Mouse (Mus musculus) layer of hippocampus, postnatal 10 days (tissue): ENCODE measurements around the gene Lef1. TPM values are rescaled to one million over a fixed set of nuclear protein-coding genes. Genes with fewer than 3 reads are reported as not detected.

Experiments
- DNase-seq, 2 experiments: peaks; one replicate each; pipeline ENCODE4 v3.0.0; 2021; ENCODE audit warnings: low spot score in 2 of 2
- long read RNA-seq: library from polyadenylated mRNA; stranded (forward); transcript quantifications from one replicate; pipeline ENCODE4 v2.0.0, GENCODE M21; 2023
- total RNA-seq, 2 experiments: library from RNA; stranded (reverse); gene quantifications; 2 replicates each; pipeline ENCODE4 v1.2.3; 2021

Gene Lef1
- 1 to 10 TPM; 7.4 to 8.8 TPM for total RNA-seq
- long read RNA-seq, partial matches to known transcripts: 2 of 9 reads
- long read RNA-seq, other reads (novel, unspliced or antisense): 5 of 9 reads

DNA sequence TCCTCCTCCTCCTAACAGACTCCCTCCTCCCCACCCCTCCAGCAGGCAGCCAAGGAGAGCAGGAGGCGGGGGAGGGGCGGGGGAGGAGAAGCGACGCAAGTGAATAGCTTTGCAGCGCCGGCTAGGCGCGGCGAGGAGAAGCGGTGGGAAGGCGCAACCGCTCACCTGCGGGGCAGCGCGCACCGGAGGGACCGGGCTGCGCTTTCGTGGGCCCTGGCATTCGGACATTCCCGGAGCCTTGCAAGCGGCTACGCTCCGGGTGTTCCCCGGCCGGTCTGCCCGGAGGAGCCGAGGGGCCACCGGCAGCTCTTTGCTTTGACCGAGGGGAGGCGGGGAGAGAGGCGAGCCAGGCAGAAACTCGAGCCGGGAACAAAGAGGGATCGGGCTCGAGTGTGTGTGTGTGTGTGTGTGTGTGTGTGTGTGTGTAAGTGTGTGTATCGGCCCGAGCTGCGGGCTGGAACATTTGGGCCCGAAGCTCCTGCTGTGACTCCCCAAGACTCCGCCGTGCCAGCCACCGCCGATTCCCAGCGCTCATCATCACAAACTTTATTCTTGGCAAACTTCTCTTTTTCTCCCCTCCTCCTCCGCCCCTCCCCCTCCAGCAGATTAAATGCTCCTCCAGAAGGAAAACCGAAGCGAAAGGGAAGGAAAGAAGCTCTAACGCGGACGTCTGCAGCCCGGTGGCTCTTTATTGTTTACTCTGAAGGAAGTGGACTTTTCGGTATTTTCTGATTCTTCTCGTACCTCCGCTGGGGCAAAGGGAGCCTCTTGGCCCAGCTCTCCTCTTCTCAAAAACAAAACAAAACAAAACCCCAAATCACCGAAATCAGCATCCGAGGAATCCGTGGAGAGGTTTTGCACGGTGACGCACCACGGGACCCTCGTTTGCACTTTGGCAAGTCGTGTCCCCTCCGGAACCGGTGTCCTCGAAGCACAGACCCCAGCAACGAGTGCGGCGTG lies at the start of gene Lef1:
Gene Lef1 (plus strand): TSS at position 281 of the 960 bp plus-strand sequence.
- peak in 1 of 2 experiments; percentile 49 for DNase-seq

DNA sequence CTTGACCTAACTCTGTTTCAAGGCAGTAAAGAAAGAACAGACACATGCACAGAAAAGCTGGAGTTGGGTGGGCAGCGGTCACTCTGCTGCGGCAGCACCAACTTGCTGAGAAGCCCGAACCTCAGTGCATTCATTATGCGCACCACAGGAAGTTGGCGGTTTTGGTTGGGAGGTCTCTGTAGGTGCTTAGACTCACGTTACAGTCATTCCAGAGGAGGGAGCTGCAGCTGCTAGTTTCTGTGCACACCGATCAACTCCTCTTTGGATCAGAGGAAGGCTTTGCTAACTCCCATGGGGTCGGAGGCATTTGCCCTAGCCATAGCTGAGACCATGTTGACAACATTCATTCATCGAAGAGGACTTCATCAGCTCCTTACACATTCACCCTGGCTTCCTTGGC lies 45.3 kb upstream of the Lef1 start:
- no peak for DNase-seq

DNA sequence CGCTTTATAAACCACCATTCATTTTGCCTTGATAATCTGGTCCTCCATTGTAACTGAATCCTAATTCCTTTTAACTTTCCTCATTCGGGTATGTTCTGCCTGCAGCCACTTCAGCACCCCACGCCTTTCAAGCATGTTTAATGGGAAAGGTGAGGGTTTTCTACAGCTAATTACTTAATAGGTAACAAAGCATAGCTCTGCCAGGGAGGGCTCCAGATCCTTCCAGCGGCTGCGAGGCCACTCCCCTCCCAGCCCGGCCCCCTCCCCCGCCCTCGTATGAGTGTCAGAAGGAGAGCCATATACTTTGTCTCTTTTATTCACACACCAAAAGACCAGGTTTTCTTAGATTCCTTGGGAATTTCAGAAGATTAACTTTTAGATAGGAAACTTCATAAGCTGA lies 44.1 kb upstream of the Lef1 start:
- DNase-seq: no peak

DNA sequence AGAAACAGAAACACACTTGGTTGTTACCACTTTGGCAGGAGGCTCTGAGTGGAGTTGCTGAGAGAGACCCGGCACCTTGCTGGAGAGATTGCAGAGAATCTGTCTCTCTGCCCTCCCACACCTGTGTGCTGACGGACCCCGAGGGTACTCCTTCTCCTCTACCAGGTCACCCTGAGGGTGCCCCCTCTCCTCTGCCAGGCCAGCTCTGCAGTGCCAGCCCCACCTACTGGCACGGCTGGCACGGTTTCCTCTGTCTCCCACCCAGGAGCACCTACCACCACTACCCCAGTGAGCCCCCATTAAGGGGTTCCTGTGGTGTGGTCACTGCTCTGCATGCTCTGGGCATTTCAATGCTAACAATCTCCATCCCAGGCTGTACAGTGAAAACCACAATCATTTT lies 42.3 kb upstream of the Lef1 start:
- DNase-seq: no peak

DNA sequence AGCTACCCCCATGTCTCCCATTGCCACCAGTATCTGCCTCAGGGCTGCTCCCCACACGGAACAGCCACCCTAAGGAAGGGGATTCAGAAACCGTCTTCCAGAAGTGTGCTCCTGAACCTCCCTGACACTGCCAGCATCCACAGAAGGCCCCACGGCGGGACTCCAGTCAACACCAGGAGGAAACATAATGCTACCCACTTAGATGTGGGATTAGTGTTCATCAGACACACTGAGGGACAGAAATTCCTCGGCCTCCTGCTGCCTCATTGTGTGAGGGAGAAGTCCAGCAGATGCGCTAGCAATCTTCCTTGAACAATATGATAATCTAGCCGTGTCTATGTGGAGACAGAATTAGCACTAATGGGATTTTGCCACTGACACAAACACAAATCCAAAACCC lies 40.1 kb upstream of the Lef1 start:
- DNase-seq: no peak

DNA sequence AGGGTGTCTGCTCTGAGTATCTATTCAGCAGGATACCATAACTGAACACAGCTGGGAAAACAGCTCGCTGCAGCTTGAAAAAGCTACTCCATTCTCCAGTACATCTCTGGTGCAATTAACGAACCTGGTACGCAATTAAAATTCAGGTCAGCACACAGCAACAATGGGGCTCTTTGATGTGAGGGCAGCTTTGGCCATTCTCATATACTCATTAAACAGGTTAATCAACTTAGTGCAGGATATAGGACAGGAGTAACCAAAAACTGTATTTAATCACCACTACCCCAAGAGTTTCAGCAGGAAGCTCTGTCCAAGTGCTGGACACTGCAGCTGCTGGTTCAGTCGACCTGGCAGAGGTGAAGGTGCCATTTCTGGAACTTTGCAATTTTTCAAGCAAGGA lies 37.6 kb upstream of the Lef1 start:
- no peak for DNase-seq

DNA sequence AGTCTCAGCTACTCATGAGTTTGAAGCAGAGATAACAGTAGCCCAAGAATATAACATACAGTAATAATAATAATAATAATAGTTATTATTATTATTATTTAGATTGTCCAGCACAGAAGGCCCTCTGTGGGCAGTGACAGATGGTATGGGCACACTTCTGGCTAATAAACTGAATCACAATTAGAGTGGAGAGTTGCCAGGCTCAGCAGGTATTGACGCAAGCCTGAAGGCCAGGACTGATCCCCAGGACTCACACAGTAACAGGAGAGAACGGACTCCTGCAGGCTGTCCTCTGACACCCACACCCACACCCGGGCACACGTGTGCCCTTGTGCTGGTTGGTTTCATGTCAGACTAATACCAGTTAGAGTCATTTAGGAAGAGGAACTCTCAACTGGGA lies 36.3 kb upstream of the Lef1 start:
- DNase-seq: no peak

DNA sequence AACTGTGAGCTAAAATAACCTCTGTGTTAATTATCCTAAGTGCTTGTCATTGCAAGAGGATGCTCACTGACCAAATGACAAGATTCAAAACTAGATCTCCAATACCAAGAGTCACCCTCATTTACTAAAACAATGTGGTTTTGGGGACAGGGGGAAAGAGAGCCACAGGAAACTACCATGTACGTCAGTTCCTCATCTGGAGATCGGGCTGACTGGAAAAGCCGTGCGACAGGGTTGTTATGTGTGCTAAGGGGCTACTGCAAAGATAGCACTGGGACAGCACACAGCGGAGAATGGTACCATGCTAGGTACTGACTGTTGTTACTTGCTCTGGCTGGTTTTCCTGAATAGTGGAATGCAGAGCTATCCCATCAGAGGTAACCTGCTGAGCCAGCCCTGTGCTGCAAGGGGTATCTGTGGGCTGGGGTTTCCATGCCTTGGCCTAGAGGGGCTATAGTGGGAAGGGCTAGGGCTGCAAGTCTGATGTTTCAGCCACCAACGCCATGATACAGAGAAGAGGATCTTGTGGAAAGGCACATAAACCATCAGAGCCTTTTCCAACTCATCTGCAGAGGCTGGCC lies 32.1 kb upstream of the Lef1 start:
- DNase-seq: no peak

DNA sequence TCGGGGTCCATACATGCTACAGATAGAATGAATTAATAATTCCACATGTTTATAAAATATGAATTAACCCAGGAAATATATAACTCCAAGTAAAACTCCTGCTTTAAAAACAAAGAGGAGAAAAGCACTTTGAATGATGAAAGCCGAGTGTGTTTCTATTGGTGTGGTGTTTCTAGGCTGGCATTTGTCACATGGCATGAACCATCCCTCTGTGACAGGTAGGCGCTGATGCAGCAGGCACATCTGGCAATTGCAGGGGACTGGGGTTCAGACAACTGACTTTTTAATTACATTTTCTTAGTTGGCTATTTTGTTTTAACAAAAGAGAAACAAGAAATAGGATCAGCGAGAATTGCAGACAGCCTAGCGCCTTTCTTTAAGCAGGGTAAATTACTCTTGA lies 31.6 kb upstream of the Lef1 start:
- no peak for DNase-seq

DNA sequence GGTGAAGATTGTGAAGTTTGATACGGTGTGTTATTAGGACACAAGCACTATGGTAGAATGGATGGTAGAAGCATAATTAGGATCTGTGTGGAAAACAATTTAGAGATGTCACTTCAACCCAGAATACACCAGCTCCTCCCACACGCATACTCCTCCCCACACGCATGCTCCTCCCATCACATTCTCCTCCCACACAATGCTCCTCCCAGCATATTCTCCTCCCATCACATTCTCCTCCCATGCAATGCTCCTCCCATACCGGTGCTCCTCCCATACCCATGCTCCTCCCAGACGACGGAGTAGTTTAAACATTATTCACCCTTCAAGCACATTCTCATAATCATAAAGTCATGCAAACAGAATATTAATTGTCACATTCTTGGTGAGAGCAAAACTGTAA lies 26.5 kb upstream of the Lef1 start:
- DNase-seq: no peak

DNA sequence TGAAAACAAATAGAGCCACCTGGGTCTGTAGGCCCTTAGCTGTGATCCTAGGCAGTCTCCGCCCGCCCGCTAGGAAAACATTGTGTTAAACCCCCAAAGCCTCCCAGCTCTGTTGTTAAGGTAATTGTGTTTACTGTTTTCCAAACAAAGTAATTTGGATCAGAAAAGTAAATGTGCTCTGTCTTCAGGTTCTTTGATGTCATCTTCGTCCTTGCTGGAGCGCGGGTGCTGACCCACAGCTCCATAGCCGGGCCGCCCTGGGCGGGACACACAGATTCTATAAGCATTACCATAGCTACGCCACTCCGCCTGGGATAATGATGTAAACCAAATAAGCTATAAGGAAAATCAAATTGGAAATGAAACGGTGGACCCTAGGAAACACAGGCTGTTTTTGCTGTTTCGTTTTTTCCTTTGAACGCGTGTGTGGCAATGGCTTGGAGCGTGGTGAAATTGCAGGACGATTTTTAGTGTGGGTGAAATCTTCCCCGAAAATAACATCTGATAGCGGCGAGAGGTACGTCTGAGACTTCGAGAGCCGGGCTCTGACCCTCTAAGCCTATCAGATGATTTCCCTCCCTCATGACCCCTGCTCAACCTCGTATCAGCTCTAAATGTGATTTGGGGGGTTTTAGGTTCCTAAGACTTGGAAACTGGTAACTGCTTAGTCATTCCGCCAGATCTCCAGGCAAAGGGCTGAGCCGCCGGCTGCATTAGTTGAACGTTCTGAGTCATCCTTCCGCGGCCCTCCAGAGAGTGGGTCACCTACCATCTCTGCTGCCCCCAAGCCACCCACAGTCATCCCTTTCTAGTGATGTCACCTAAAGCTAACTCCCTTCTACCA lies 25.3 kb upstream of the Lef1 start:
- DNase-seq: peak; percentile 22 to 26

DNA sequence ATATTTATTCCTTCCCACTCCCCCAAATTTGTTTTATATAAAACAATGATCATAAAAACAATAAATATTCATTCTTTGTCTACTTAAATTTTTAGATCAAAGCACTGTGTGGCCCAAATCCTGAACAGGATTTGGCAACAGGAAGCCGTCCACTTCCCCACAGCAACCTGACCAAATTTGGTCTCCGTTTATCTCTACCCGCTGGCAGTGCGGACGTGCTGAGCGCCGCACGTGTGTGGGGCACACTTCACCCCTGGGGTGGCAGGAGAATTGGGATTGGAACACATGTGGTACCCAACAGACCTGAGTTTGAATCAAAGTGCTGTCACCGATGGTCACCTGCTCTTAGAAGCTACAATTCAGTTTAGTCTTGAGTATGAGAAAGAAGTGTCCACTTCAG lies 24.3 kb upstream of the Lef1 start:
- no peak for DNase-seq

DNA sequence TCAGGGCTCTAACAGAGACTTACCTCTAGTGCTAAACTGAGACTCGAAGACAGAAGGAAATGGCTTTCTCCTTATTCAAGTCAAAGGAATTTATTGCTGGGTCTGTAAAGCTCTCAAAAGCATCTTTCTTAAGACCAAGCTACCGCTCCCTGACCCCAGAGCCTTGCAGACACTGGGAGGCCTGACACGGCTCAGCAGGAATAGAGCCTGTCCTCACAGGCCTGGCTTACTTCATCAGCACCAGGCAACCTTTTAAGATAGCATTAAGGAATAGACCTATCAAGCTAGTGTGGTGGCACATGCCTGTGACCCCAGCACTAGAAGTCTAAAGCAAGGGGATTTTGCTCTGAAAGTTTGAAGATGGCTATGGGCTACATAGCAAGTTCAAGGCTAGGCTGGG lies 20.6 kb upstream of the Lef1 start:
- no peak for DNase-seq

DNA sequence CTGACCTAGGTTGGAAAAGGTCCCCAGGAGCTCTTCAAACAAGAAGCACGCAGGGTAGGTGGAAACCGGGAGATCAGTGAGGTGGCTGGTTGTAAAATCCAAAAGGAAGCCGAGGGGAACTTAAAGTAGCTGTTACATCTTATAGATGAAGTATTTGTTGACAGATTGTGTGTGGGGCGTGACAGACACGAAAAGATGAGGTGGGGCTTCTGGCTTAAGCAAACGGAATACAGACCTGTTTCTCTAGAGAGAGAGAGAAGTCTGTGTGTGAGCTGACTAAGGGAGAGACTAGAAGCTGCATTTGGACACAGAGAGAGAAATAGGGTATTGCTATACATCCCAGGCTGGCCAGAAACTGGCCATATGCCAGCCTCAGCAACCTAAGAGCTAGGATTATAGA lies 18.2 kb upstream of the Lef1 start:
- DNase-seq: no peak

DNA sequence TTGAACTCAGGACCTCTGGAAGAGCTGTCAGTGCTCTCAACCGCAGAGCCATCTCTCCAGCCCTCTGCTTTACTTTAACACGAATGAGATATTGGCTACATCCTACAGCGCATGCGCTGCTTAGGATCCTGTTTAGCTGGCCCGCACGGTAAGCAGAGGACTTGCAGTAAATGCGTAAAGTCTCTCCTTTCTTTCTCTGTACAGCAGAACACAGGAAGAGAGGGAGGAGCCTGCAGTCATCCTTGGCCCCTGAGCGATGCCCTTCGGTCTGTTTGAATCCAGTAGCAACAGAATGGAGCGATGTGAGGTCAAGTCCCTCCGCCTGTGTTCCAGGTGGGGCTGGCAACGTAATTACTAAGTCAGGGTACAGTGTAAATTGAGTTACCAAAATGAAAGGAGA lies 16.5 kb upstream of the Lef1 start:
- DNase-seq: no peak

DNA sequence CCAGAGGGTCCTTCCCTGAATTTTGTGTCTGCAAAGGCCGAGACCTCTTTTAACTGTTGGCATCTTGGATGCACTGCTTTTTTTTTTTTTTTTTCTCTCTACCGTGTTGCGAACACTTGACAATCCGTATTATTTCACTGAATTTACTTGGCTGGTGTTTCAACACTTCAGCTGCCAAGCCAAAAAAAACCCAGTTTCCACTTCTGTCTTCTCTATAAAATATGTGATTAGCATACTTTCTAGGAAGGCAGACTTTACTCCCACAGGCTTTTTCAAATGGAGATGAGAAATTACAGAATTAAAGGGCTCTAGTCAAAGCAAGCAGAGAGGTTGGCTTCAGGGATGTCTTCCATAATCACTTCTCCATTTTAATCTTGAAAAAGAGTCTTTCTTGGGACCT lies 14.2 kb upstream of the Lef1 start:
- no peak for DNase-seq

DNA sequence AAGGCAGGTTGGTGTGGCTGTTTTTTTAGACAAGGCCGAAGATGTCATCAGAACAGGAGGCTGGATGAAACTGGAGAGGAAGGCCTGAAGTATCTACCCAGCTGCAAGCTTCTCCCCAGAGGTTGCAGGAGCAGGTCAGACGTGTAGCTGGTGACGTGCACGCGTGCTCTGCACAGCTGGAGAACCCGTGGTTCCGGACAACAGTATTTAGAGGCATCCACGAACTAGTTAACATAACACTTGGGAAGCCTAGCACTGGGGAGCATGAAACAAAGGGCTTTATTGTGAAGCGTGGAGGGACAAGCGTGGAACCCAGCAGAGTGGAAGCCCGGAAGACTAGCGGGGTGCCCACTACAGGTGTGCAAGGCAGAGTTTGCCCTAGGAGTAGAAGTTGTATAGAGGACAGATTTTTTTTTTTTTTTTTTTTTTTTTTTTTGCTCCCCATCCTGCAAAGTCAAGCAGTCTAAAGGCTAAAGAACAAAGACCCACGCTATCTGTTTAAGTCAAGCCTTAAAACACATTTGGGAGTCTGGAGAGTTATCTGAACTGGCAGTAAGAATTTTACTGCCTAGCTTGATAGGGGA lies 8.0 kb upstream of the Lef1 start:
- DNase-seq: no peak

DNA sequence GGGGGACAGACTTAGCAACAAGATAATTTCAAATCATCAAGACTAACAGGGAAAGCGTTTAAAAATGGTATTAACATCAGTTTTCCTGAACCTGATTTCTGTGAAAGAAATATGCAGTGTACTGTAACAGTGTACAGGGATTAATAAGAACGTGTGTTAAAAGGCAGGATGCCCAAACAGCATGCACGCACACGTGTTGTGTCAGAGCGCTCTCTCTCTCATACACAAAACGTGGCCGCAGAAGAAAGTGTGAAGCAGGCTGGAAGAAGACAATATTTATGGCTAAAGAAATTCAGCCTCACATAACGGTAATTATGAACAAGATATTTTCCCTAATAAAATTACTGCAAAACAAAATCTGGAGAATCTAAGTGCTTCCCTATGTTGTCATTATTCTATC lies 4.9 kb upstream of the Lef1 start:
- no peak for DNase-seq

DNA sequence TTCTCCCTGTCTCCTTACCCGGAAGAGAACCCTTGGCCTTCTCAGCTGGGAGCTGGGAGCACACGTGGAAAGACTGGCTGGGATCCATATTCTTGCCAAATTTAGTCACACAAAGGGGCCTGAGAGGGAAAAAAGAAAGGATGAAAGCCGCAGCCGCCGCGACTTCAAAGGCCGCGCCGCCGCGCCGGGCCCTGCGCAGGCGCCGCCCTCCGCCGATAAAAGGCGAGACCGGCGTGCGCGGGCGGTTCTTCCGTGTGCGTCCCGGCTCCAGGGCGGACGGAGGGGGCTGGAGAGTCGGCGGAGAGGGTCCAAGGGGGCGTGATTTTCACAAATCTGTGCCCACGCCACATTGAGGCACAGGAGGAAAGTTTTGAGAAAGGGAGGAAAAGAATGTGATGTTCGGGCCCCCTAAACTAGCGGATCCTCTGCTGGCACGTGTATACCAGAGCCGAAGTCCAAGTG lies 4.3 kb upstream of the Lef1 start:
- DNase-seq: peak in 1 of 2 experiments; percentile 60

DNA sequence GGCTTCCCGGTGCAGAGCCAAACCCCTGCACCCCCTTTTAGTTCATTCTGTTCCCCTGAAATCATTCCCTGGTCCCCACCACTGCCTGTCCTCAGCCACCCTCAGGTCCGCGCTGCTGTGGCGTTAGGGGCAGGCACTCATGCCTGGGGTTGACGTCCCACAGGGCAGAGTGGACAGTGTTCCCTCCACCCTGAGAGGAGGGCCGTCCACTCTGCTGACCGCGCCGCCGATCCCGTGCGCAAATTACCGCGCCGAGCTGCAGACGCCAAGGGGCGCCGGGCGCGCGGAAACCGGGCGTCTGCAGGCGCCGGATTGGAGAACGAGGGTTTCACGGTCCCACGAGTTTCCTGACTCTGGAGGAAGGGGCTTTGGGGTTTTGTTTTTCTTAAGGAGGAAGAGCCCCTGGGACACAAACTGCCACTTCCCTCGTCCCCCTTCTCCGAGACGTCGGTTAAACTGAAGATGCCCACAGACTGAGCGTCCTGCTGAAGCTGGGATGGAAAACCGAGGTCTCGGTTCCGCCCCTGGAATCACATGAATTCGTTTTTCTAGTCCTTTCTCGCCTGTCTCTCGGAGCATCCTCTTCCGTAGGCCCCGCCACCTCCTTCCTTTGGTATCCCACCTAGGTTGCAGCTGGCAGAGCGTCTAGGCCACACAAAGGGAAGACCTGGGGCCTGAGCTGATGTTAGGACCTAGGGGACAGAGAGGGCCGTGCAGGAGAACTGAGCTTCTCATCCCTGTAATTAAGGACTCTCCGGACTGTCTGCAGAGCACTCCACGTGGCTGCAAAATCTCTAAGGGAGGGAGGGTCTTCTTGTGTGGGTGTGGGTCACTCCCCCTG lies 3.6 kb upstream of the Lef1 start:
- DNase-seq: peak in 1 of 2 experiments; percentile 25
